Mouse (Mus musculus): ENCODE data around the gene Dpm3.

GRCm38 (mm10) chr3:89259076-89259475 is at the start of gene Dpm3:
- no peak for TF ChIP-seq CTCF (conservative IDR thresholded peaks at IDR 0.05; ENCODE audit: insufficient read depth, insufficient read length, low read depth, low read length)
- TF ChIP-seq POLR2A (IDR thresholded peaks at IDR 0.05; ENCODE audit: low read depth, low read length): no peak

All from kidney, adult 2 months (tissue).